Mouse (Mus musculus) embryonic facial prominence, embryonic 11.5 days (tissue): ENCODE measurements around the gene 4930453N24Rik. TPM values are rescaled to one million over a fixed set of nuclear protein-coding genes. Genes with fewer than 3 reads are reported as not detected.

Experiments used
- ATAC-seq: fragments of 200-750 bp; cut with Nextera tagmentation; replicated peaks from 2 replicates; pipeline ENCODE4 v1.8.0; 2017; ENCODE audit warnings: low read depth; ENCODE audit not compliant: insufficient number of reproducible peaks, low FRiP score, low TSS enrichment
- DNase-seq: peaks from one replicate; pipeline ENCODE4 v3.0.0-alpha.2; 2015; ENCODE audit warnings: low spot score
- H3K27ac ChIP-seq: fragments of 300-500 bp; sonication (generic); replicated peaks from 2 replicates; pipeline ENCODE4 v1.5.1; 2014; ENCODE audit warnings: mild to moderate bottlenecking, low read depth, low read length, control low read depth
- H3K27me3 ChIP-seq: fragments of 300-500 bp; sonication (generic); 2 replicates; pipeline ENCODE4 v1.6.1; 2014; ENCODE audit warnings: mild to moderate bottlenecking, low read length, moderate library complexity, mixed read lengths; ENCODE audit not compliant: control insufficient read depth, insufficient read depth
- H3K36me3 ChIP-seq: fragments of 300-500 bp; sonication (generic); replicated peaks from 2 replicates; pipeline ENCODE4 v1.6.1; 2014; ENCODE audit warnings: low read depth, mild to moderate bottlenecking, low read length, moderate library complexity, mixed read lengths; ENCODE audit not compliant: control insufficient read depth, insufficient read depth
- H3K4me1 ChIP-seq: fragments of 300-500 bp; sonication (generic); 2 replicates; pipeline ENCODE4 v1.6.1; 2014; ENCODE audit warnings: low read length, mixed read lengths; ENCODE audit not compliant: control insufficient read depth, insufficient read depth
- H3K4me2 ChIP-seq: fragments of 300-500 bp; sonication (generic); 2 replicates; pipeline ENCODE4 v1.6.1; 2014; ENCODE audit warnings: low read depth, mild to moderate bottlenecking, control low read depth, low read length, moderate library complexity
- H3K4me3 ChIP-seq: fragments of 300-500 bp; sonication (generic); 2 replicates; pipeline ENCODE4 v1.5.1; 2014; ENCODE audit warnings: low read depth, low read length, control low read depth
- H3K9ac ChIP-seq: fragments of 300-500 bp; sonication (generic); replicated peaks from 2 replicates; pipeline ENCODE4 v1.6.1; 2014; ENCODE audit warnings: mild to moderate bottlenecking, control low read depth, low read length
- H3K9me3 ChIP-seq: fragments of 300-500 bp; sonication (generic); replicated peaks from 2 replicates; pipeline ENCODE4 v1.6.1; 2016; ENCODE audit warnings: mild to moderate bottlenecking, low read length, inconsistent platforms, mixed read lengths; ENCODE audit not compliant: control insufficient read depth
- WGBS: fragments of 180-500 bp; shearing (Covaris S2); extraction: QIAGEN DNeasy Blood & Tissue Kit; methylation state at CpG from one replicate; pipeline ENCODE4 v1.1.7; 2014; 5-methylcytosine and 5-hydroxymethylcytosine counted together
- polyA plus RNA-seq: library from polyadenylated mRNA; unstranded; fragments of >200 nt; fragmentation: Nextera tagmentation; extraction: Ambion mirVana; gene quantifications from 2 replicates; pipeline ENCODE4 v1.2.1, GENCODE M21; 2014

4930453N24Rik gene
- polyA plus RNA-seq, 1 experiment from 2014 or later, result 38.1 TPM

DNA sequence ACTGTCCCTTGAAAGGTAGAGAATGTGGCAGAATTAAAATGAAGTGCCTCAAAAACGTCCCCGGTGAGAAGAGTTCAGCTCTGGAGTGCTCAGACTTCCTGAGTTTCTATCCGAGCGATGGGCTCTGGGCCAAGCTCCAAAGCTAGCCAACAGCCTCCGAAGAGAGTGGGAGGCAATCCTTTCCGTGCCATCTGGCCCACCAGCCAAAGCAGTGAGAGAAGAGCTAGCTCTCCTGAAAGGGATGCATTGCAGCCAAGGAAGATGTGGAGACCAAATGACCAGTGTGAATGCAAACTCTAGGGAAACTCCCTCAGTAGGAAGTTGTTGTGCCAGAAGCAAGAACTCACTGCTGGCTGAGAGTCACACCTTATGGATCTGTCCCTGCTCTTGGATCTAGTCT is 59.1 kb downstream of the 4930453N24Rik start:
- 89% methylated on average over 6 of the region's 6 CpGs for WGBS
- no peaks in the 10 kb centered on the region; the same call in 1 of the 2 replicates for H3K4me1 ChIP-seq
- no peak overlapping the region for H3K4me3 ChIP-seq
- no peak for DNase-seq
- no peaks in the 10 kb centered on the region for H3K27me3 ChIP-seq
- ATAC-seq, result no peak
- no peak overlapping the region for H3K4me2 ChIP-seq
- no peaks in the 10 kb centered on the region for H3K36me3 ChIP-seq
- no peak overlapping the region for H3K27ac ChIP-seq
- H3K9me3 ChIP-seq, result no peaks in the 10 kb centered on the region
- no peak overlapping the region for H3K9ac ChIP-seq

Other genes with a start within 250 kb of the 4930453N24Rik start
- not detected in 2 replicates for gene Csnka2ip, start 168.8 kb downstream of the 4930453N24Rik start, polyA plus RNA-seq
- gene Zfp654, start 80.5 kb upstream of the 4930453N24Rik start, polyA plus RNA-seq, result 8.2 and 9.6 TPM in 2 replicates
- gene Cggbp1, start 80.8 kb upstream of the 4930453N24Rik start, polyA plus RNA-seq, result 125 and 145 TPM in 2 replicates